ENCODE assay signal across 19 mouse cellular contexts in the genomic region with DNA sequence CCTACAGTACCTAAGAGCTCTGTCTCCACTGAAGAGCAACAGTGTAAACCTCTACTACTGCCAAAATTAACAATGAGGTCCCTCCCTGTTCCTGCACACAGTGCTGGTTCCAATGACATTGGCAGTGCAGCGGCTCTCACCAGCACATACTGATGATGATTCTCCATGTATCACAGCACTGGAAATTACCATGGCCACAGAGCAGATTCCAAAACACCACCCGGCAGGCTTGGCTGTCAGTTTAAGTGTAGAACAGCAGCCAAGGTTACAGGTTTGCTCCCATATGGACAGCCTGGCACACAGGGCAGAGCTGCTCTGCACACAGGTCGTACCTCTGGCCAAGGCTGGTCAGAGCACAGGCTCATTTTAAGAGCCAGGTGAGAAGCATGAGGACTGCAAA. TPM values are rescaled to one million over a fixed set of nuclear protein-coding genes. Genes with fewer than 3 reads are reported as not detected.
A peak's percentile ranks its signal among the peaks of the same experiment; 100 is the strongest.
DNase-seq lines count a peak whose midpoint lies in the region; ATAC-seq lines count a peak whose summit lies in the region.
"Had no signal": no experiment of that assay in that cellular context is flagged by ENCODE, and none has a peak within 500 bp of the region (broad histone marks: within the 10 kb centered on the region; RNA-seq: fewer than 3 reads in every experiment).

No protein-coding gene starts in this region.

- DNase-seq in cerebellum, adult 11-12 months = peak; percentile 75
- DNase-seq in cerebellum, postnatal 10 days = peak; percentile 55 to 62
- peak; percentile 13 to 40 for DNase-seq in heart, postnatal 14 days
- DNase-seq in lung, postnatal 4 days = no peak
- DNase-seq: adrenal gland, postnatal 25 days; B cell, adult 2 months; embryo, embryonic 11 days; gastrocnemius, postnatal 25 days; kidney, adult 8-10 months; kidney, postnatal 25 days; liver; liver, postnatal 0 days; thymus, adult 18-20 months had no signal

- H3K9ac ChIP-seq in hindbrain, embryonic 16.5 days (ENCODE audit: low read depth, low read length) = 0 out of 2 replicates have a peak overlapping the region, but pooled peaks have one; percentile 8
- no peak overlapping the region for H3K9ac ChIP-seq in hindbrain, embryonic 12.5 days
- H3K9ac ChIP-seq: embryonic facial prominence, embryonic 15.5 days; liver, postnatal 0 days; neural tube, embryonic 15.5 days had no signal

- H3K27me3 ChIP-seq in hindbrain, embryonic 16.5 days (replicated peaks; ENCODE audit: control insufficient read depth, insufficient read depth, low read length) = no peaks in the 10 kb centered on the region
- no peaks in the 10 kb centered on the region for H3K27me3 ChIP-seq in hindbrain, embryonic 12.5 days
- H3K27me3 ChIP-seq: embryonic facial prominence, embryonic 15.5 days; neural tube, embryonic 15.5 days had no signal

- H3K36me3 ChIP-seq in hindbrain, embryonic 16.5 days (ENCODE audit: control insufficient read depth, insufficient read depth, low read length) = no peaks in the 10 kb centered on the region
- peaks cover 50% of the 10 kb centered on the region for H3K36me3 ChIP-seq in hindbrain, embryonic 12.5 days
- H3K36me3 ChIP-seq: neural tube, embryonic 15.5 days had no signal

- no peaks in the 10 kb centered on the region for H3K4me1 ChIP-seq in hindbrain, embryonic 16.5 days (ENCODE audit: control insufficient read depth, insufficient read depth, low read depth, low read length)
- H3K4me1 ChIP-seq in hindbrain, embryonic 12.5 days = no peaks in the 10 kb centered on the region
- H3K4me1 ChIP-seq: embryonic facial prominence, embryonic 15.5 days; neural tube, embryonic 15.5 days had no signal

- no peak overlapping the region for H3K27ac ChIP-seq in hindbrain, embryonic 16.5 days (ENCODE audit: low read depth, low read length)
- H3K27ac ChIP-seq in hindbrain, embryonic 12.5 days = no peak overlapping the region
- H3K27ac ChIP-seq: embryonic facial prominence, embryonic 15.5 days; neural tube, embryonic 15.5 days had no signal

- ATAC-seq in hindbrain, embryonic 16.5 days = no peak
- no peak for ATAC-seq in hindbrain, embryonic 12.5 days (ENCODE audit: low FRiP score)
- ATAC-seq in CD4-positive, CD25-positive, alpha-beta regulatory T cell, adult 4 months = no peak
- ATAC-seq: liver, postnatal 0 days had no signal

- 90% methylated on average over 3 of the region's 3 CpGs for WGBS in hindbrain, embryonic 16.5 days
- whole genome bisulfite sequencing in hindbrain, embryonic 12.5 days = 98% methylated on average over 3 of the region's 3 CpGs

- no peak overlapping the region for H3K4me3 ChIP-seq in hindbrain, embryonic 16.5 days (ENCODE audit: low read length)
- no peak overlapping the region for H3K4me3 ChIP-seq in hindbrain, embryonic 12.5 days
- H3K4me3 ChIP-seq: embryonic facial prominence, embryonic 15.5 days; myocyte; neural tube, embryonic 15.5 days had no signal

- H3K9me3 ChIP-seq in hindbrain, embryonic 16.5 days (ENCODE audit: control insufficient read depth, low read length) = no peaks in the 10 kb centered on the region
- H3K9me3 ChIP-seq in hindbrain, embryonic 12.5 days (replicated peaks) = no peaks in the 10 kb centered on the region
- H3K9me3 ChIP-seq: embryonic facial prominence, embryonic 15.5 days; neural tube, embryonic 15.5 days had no signal

- no peak overlapping the region for H3K4me2 ChIP-seq in hindbrain, embryonic 16.5 days (ENCODE audit: low read length)
- no peak overlapping the region for H3K4me2 ChIP-seq in hindbrain, embryonic 12.5 days (replicated peaks)
- H3K4me2 ChIP-seq: embryonic facial prominence, embryonic 15.5 days; neural tube, embryonic 15.5 days had no signal

- intact Hi-C loops in heart, postnatal 14 days (cut with DNase I) = loop anchor here (5.0 kb wide), 3 partner anchors 248 to 657 kb away; no protein-coding TSS in a partner anchor

RNA-seq across cellular contexts. Expression of a gene that starts 8.3 kb away (rescaled TPM):
- 16.1 and 17.1 TPM in 2 replicates for polyA plus RNA-seq in hindbrain, embryonic 16.5 days (2015; fragmentation: Nextera tagmentation; extraction: Ambion mirVana)
- polyA plus RNA-seq in hindbrain, embryonic 12.5 days (2016; fragmentation: Nextera tagmentation; extraction: Ambion mirVana) = 82.6 and 86.6 TPM in 2 replicates
- total RNA-seq in heart, postnatal 14 days (2021) = 10 to 100 TPM in 1 of 2 experiments, 1 to 10 TPM in 1; 7.6 to 11.0 TPM
- 1 to 10 TPM; 1.7 to 4.8 TPM for polyA plus RNA-seq in CD4-positive, CD25-positive, alpha-beta regulatory T cell, adult 4 months (2017; shearing (Covaris generic))

RNA-seq across cellular contexts. Expression of a gene that starts 48.5 kb away (rescaled TPM):
- 1.6 and 1.8 TPM in 2 replicates for polyA plus RNA-seq in hindbrain, embryonic 16.5 days (2015; fragmentation: Nextera tagmentation; extraction: Ambion mirVana)
- 7.6 and 8.7 TPM in 2 replicates for polyA plus RNA-seq in hindbrain, embryonic 12.5 days (2016; fragmentation: Nextera tagmentation; extraction: Ambion mirVana)
- total RNA-seq in heart, postnatal 14 days (2021) = 10 to 100 TPM; 32.1 to 33.1 TPM
- polyA plus RNA-seq in CD4-positive, CD25-positive, alpha-beta regulatory T cell, adult 4 months (2017; shearing (Covaris generic)) = under 1 TPM; 0.11 to 0.38 TPM

Comparison
In these comparisons a context has a peak if more than half of its experiments do, and no peak if none do; other contexts are left out.
1. DNase-seq: peak in cerebellum, adult 11-12 months (single experiment), cerebellum, postnatal 10 days (2 of 2) and heart, postnatal 14 days (2 of 2); none in lung, postnatal 4 days (0 of 2).